Mouse (Mus musculus): Measurements from ENCODE around the gene Dennd1a. TPM values are rescaled to one million over a fixed set of nuclear protein-coding genes. Genes with fewer than 3 reads are reported as not detected.

Dennd1a gene
- total RNA-seq, 2 experiments from 2014 or later, result 27.7 to 27.9 TPM

GRCm38 (mm10) chr2:37908296-37908695 lies 378.9 kb downstream of the Dennd1a start:
- no peak for DNase-seq (ENCODE audit: low spot score)

- DNase-seq (ENCODE audit: low spot score), result no peak
Observed at GRCm38 (mm10) chr2:37906261-37906660, 380.9 kb downstream of the Dennd1a start.

GRCm38 (mm10) chr2:37903286-37903685 lies 383.9 kb downstream of the Dennd1a start:
- DNase-seq (ENCODE audit: low spot score), result no peak

GRCm38 (mm10) chr2:37883214-37883613 lies 404.0 kb downstream of the Dennd1a start:
- DNase-seq (ENCODE audit: low spot score), result no peak

- no peak for DNase-seq (ENCODE audit: low spot score)
Observed at GRCm38 (mm10) chr2:37881262-37881913, 405.8 kb downstream of the Dennd1a start.

- no peak for DNase-seq (ENCODE audit: low spot score)
Observed at GRCm38 (mm10) chr2:37879697-37880096, 407.5 kb downstream of the Dennd1a start.

- no peak for DNase-seq (ENCODE audit: low spot score)
Observed at GRCm38 (mm10) chr2:37872791-37873190, 414.4 kb downstream of the Dennd1a start.

- DNase-seq (ENCODE audit: low spot score), result no peak
Observed at GRCm38 (mm10) chr2:37869628-37870027, 417.6 kb downstream of the Dennd1a start.

- DNase-seq (ENCODE audit: low spot score), result no peak
Observed at GRCm38 (mm10) chr2:37867387-37867786, 419.8 kb downstream of the Dennd1a start.

- no peak for DNase-seq (ENCODE audit: low spot score)
Observed at GRCm38 (mm10) chr2:37857472-37857871, 429.7 kb downstream of the Dennd1a start.

GRCm38 (mm10) chr2:37856955-37857354 lies 430.2 kb downstream of the Dennd1a start:
- DNase-seq (ENCODE audit: low spot score), result no peak

- no peak for DNase-seq (ENCODE audit: low spot score)
Observed at GRCm38 (mm10) chr2:37855226-37855625, 432.0 kb downstream of the Dennd1a start.

GRCm38 (mm10) chr2:37853878-37854435 lies 433.2 kb downstream of the Dennd1a start:
- DNase-seq (ENCODE audit: low spot score), result no peak

GRCm38 (mm10) chr2:37850626-37851025 lies 436.6 kb downstream of the Dennd1a start:
- DNase-seq (ENCODE audit: low spot score), result no peak

- DNase-seq (ENCODE audit: low spot score), result no peak
Observed at GRCm38 (mm10) chr2:37849357-37849756, 437.8 kb downstream of the Dennd1a start.

GRCm38 (mm10) chr2:37842719-37843118 lies 444.5 kb downstream of the Dennd1a start:
- DNase-seq (ENCODE audit: low spot score), result no peak

GRCm38 (mm10) chr2:37842151-37842569 lies 445.0 kb downstream of the Dennd1a start:
- no peak for DNase-seq (ENCODE audit: low spot score)

- DNase-seq (ENCODE audit: low spot score), result no peak
Observed at GRCm38 (mm10) chr2:37839922-37840321, 447.3 kb downstream of the Dennd1a start.

GRCm38 (mm10) chr2:37838202-37838984 lies 448.8 kb downstream of the Dennd1a start:
- no peak for DNase-seq (ENCODE audit: low spot score)

- no peak for DNase-seq (ENCODE audit: low spot score)
Observed at GRCm38 (mm10) chr2:37837542-37837941, 449.6 kb downstream of the Dennd1a start.

- DNase-seq (ENCODE audit: low spot score), result no peak
Observed at GRCm38 (mm10) chr2:37836926-37837325, 450.3 kb downstream of the Dennd1a start.

- no peak for DNase-seq (ENCODE audit: low spot score)
Observed at GRCm38 (mm10) chr2:37832253-37832652, 454.9 kb downstream of the Dennd1a start.
